Mouse (Mus musculus): ENCODE data around the gene Ptch2. TPM values are rescaled to one million over a fixed set of nuclear protein-coding genes. Genes with fewer than 3 reads are reported as not detected.
A peak's percentile ranks its signal among the peaks of the same experiment; 100 is the strongest.

The Ptch2 gene
- polyA plus RNA-seq, 1 experiment, result 1.6 TPM

DNA sequence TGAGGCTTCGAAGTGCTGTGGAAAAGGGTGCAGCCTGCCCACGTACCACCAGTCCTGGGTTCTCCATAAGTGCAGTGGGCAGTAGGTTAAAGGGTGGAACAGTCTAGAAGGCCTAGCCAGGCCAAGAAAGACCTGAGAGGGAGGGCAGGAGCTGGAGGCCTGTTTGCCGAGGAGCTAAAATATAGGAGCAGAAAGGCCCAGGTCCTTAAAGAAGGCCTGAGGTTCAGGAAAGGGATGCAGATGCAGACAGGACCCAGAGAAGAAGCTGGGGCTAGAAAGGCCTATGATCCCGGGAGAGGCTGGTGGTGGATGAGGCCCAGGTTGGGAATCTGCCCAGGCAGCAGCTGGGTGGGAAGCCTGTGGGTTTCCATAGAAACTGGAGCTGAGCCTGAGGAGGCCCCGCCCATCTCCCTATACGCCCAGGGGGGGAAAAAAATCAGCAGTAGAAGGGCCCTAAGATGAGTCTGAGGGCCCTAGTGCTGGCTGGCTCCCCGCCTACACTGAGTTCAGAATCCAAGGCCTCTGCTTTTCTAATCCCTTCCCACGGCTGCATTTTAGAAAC, 29.6 kb downstream of the Ptch2 start, which contains the start of gene Btbd19:
Btbd19 (minus strand) TSS at position 378 of the 562 bp plus-strand sequence.
- 42% methylated on average over 8 of the region's 8 CpGs for WGBS

DNA sequence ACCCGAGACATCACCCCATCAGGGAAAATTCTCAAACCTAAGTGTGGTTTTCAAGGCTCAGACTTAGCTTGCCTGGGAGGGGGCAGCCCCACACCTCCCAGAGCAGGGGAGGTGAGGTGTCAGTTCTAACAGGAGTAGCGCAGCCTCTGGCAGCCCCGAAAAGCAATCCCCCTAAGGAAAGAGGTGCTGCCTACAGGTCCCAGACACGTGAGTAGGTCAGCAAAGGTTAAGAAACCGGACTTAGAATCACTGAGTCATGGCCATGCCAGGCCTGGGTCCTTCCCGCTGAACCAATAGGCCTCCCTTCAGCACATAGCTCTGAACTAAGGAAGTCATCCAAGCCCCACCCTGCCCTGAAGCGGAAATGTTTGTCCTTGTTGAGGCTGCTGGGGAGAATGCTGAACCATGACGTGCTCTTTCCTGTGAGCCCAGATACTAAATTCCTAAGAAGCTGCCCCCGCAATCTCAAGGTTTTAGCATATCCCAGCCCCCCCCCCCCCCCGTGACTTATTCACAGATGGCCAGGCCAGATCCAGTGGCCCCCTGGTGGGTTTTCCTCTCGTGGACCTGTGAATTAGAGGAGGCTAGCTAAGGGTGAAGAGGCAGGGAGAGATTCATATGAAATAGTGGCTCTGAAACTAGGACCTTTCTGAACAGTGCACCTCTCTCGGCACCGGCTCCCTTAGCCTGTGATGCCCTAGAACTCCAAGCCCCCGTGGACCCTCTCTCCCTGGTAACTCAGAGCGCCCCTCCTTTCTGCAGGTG, 30.2 kb downstream of the Ptch2 start:
- 37% methylated on average over 15 of the region's 15 CpGs for WGBS
- peak; percentile 72 for DNase-seq (ENCODE audit: low read depth, low spot score)

More for the DNA sequence above, 29.6 kb downstream of the Ptch2 start, which contains the start of gene Btbd19:
- DNase-seq (ENCODE audit: low read depth, low spot score), result no peak

DNA sequence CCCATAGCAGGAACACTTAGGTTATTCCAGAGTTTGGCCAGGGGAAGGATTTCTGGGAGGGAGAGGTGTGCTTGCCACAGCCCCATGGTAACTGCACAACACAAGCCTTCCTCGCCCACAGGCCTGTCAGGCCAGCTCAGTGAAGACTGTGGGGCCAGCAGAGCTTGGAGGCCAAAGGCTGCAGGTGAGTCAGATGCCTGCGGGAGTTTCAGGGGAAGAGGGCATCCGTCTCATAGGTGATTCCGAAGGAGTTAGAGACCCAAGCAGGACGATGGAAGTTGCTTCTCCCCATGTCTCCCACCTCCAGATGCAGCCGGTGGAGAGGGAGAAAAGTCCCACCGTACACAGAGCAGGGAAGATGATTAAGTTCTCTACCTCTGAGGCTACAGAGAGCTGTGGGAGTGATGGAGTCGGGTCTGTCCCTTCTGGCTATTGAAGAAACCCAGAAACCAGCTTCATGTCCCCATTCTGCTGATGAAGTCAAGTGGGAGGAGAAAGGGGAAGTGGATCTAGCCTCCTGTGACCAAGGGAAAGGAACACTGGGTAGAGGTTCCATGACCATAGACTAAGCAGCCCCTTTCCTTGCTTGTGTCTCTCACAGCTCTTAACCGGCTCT, 30.9 kb downstream of the Ptch2 start, which contains the start of gene Tctex1d4:
Tctex1d4 (plus strand) TSS at position 120 of the 616 bp plus-strand sequence.
- WGBS, result 66% methylated on average over 9 of the region's 9 CpGs
- no peak for DNase-seq (ENCODE audit: low read depth, low spot score)

DNA sequence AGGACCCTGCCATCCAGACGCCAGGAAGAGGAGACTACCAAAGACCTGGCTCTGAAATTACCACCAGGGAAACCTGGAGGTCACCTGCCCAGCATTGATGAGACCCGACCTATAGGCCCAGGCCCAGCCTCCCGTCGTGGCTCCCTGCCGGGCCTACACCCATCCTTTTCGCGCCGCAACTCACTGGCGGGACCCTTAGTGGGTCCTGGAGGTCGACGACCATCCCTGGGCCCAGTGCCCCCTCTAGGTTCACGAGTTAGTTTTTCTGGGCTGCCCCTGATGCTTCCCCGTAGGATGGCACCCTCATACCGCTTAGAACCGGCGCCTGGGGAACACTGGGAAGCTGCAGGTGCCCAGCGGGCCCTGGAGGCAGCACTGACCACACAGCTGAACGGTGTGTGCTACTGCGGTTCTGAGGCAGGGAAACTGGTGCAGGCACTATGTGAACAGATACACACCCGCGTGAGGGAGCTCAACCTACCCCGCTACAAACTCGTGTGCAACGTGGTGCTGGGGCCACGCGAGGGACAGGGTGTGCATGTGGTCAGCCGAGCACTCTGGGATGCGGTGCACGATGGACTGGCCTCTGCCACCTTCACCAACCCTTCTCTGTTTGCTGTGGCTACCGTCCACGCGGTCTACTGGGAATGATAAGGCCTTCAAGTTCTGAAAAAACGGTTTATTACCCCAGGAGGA, 32.3 kb downstream of the Ptch2 start:
- DNase-seq (ENCODE audit: low read depth, low spot score), result no peak

DNA sequence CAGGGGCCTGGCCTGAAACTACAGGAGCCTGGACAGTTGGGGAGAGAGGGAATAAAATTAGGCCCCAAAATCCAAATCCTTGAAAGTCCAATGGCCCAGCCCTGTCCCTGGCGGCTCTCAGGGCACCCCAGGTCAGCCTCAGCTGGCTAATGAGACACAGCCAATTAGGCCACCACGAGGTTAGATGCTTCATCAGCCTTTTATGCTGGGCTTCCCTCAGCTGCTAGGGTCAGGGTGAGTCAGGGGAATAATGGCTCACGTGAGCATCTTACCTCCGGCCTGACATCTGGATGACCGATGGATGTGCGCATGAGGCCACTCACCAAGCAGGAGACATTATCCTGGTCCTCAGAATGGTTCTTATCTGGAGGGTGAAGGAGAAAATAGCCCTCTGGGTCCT, 34.9 kb downstream of the Ptch2 start:
- 87% methylated on average over 6 of the region's 6 CpGs for WGBS
- DNase-seq (ENCODE audit: low read depth, low spot score), result no peak

More for the DNA sequence above, 32.3 kb downstream of the Ptch2 start:
- 91% methylated on average over 33 of the region's 33 CpGs for WGBS

DNA sequence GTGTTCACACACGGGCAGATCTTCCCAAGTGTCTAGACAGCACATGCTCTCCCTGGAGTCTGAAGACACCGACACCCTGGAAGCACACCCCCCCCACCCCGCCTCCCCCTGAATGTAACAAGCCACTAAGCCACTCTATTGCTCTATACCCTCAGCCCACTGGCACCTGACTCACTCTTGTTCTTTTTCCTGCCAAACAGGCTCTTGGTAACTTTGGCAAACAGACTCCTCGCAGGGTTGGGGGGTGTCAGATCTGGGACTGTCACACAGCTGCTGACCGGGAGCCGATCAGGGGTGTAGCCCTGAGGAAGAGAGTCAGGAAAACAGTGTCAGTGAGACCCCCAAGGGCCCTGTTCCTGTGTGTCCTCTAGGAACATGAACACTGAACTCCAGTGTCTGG, 35.3 kb downstream of the Ptch2 start:
- no peak for DNase-seq (ENCODE audit: low read depth, low spot score)
- WGBS, result 86% methylated on average over 6 of the region's 6 CpGs

DNA sequence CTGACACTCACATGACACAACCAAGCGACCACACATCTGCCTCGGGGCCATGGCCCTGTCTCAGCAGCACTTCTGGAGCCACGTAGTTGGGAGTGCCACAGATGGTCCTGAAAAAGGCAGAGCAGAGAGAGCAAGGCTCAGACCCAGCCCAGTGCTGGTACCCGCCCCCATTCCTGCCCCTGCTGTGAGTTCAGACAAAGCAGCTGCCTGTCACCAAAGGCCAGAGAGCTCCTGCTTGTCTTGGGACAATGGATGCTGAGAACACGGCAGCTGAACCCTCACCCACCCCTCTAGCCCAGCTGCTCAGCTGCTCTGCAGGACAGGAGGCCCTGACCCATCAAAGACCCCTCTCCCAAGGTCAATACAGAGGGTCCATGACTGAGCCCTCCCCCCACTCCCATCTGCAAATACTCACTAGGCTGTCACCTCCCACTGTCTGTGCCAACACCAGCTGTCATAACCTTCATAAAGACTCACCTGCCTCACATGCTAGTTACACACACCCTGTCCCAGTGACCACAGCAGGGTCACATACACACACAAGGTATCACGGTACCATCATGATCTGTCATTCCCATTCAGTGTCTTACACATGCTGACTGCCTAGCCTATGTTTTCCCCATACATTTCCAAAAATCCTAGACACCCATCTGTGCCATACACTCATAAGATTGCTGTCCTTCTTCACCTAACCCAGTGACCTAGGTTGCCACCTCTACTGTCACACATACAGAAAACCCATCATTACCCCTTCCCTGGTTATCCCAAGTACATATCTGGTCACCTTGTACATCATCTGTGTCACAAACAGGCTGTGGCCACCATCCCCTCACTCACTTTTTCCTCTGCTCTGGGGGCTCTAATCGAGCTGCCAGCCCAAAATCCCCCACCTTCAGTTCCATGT, 36.3 kb downstream of the Ptch2 start:
- WGBS, result 75% methylated on average over 7 of the region's 7 CpGs
- no peak for DNase-seq (ENCODE audit: low read depth, low spot score)

DNA sequence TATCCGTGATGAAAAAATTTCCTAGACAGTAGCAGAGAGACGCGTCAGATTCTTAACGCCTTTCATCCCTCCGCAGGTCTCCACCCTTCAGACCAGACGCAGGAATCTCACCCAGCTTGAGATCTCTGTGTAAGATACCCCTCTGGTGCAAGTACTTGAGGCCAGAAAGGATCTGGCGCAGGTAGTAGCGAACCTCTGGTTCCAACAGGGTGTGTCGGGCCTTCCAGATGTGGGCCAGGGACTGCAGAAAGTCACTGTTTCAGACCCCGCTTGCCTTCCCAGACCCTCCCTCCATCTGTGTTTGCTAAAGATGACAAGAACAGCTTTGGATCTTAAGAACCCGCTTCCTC, 36.9 kb downstream of the Ptch2 start:
- 76% methylated on average over 11 of the region's 11 CpGs for WGBS
- no peak for DNase-seq (ENCODE audit: low read depth, low spot score)

DNA sequence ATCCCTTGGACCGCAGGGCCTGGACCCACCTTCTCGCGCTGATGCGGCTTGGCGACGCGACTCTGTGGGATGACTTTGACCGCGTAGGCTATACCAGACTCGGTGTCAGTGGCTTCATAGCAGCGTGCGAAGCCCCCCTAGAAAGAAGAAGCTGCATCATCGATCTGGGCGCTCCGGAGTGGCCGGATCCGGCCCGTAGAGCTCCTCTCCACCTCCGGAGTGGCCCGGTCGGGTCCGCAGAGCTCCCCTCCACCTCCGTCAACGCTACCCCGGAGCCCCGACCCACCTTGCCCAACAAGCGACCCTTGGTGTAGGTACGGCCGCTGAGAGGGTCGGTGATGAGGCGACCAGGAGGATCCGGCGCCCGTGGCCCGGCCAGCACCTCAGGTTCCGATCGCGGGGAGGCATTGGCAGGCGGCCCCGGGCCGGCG, 37.5 kb downstream of the Ptch2 start:
- DNase-seq (ENCODE audit: low read depth, low spot score), result no peak
- WGBS, result 2% methylated on average over 42 of the region's 42 CpGs

DNA sequence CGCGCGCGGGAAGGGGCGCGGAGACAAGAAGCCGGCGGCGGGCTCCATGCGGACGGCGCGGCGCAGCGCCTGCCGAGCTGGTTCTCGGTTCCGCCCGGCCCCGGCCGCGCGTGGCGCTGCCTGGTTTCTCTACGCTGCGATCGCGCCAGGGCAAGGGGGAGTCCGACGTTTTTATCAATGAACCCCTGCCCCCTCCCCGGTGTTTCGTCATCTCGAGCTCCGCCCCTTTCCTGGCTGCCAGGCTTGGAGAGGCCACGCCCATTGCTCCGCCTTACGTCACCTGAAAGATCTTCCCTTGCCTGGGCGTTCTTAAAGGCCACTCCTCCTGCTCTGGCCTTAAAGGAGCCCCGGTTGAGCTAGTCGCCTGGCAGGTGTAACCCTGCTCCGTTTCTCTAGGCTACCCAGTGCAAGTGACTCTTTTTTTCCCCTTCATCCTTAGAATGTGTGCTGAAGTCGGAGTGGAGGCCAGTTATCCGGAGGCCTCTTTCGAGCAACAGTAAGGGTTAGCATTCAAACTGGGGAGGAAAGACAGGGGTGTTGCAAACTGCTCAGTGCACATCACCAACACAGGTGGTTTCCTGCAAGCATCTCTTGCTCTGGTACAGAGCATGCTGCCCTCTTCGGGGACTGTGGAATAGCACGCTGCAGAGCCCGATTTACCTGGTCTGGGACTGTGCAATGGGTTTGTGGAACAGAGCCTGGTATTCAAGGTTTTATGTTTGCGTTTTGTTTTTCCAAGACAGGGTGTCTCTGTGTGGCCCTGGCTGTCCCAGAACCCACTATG, 38.1 kb downstream of the Ptch2 start, which contains the start of gene Plk3:
Plk3 (minus strand) TSS at position 147 of the 784 bp plus-strand sequence.
- WGBS, result 2% methylated on average over 48 of the region's 48 CpGs
- peak; percentile 96 for DNase-seq (ENCODE audit: low read depth, low spot score)

DNA sequence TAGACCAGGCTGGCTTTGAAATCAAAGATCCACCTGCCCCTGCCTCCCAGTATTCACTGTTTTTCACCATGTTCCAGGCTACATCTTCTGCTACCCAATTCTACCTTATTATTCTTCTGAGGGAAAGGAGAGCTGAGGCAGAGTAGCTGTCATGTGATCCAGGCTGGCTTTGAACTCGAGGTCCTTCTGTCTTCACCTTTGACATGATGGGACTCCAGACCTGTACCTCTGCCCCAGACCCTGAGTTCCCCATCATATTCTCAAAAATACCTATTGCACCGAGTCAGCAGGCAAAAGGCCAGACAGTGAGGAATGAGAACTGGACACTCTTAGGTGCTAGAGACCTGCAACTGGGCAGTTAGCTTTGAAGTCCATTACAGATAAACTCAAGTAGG, 38.7 kb downstream of the Ptch2 start:
- WGBS, result 28% methylated on average over 2 of the region's 2 CpGs
- DNase-seq (ENCODE audit: low read depth, low spot score), result no peak

DNA sequence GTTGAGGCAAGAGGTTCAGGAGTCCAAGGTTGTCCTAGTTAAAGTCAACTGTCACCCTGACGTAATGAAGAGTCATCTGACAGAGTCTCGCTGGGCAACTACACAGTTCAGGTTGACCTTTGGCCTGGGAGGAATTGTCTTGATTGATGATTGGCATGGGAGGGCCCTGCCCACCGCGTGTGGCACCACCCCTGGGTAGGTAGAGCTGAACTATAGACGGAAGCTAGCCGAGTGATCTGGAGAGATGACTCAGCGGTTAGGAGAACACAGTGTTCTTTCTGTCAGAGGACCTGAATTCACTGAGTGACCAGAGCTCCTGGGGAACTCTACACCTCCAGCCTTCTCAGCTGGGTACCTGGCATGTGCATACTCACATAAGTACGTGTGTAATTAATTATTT, 40.2 kb downstream of the Ptch2 start:
- peak; percentile 99 for DNase-seq (ENCODE audit: low read depth, low spot score)
- WGBS, result 16% methylated on average over 8 of the region's 8 CpGs

DNA sequence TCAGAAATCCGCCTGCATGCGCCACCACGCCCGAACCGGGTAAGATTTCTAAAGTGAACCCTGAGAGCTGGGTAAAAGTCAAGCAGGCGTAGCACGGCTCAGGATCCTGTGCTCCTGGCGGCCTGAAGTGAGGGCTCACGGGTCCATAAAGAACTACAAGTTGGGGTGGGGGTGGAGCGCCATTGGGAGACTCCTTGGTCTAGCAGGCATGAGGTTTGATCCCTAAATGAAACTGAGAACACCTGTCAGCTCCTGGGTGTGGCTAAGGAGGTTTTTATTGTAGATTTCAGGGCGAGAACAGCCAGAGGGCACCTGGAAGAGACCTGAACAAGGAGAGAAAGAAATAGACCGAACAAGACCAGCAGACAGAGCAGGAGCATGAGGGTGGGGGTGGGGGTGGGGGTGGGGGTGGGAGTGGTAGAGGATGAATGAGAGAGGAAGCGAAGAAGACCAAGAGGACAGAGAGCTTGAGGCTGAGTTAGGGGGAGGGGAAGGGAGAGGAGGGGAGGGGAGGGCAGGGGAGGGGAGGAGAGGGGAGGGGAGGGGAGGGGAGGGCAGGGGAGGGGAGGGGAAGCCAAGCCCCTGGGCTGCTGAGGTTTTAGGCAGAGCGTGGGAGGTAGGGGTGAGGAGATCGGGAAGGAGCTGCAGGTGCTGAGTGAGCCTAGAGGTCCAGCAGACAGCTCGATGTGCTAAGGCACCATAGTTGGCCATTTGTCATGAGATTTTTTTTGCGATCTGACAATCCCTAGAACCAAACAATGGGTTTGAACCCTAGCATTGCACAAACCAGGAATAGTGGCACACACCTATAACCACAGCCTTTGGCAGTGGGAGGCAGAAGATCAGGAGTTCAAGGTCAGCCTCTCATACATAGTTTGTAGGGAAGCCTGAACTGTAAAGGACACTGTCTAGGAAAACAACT, 42.7 kb downstream of the Ptch2 start:
- 32% methylated on average over 16 of the region's 17 CpGs for WGBS
- DNase-seq (ENCODE audit: low read depth, low spot score), result no peak

DNA sequence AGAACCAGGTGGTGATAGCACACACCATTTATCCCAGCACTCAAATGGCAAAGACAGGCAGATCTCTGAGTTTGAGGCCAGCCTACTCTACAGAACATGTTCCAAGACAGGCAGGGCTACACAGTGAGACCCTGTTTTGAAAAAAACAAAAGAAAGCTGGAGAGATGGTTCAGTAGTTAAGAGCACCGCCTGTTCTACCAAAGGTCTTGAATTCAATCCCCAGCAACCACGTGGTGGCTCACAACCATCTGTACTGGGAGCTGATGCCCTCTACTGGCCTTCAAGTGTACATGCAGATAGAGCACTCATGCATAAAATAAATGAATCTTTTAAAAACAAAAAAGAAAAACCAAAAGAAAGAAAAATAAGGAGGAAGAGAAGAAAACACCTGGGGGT, 43.3 kb downstream of the Ptch2 start:
- 0% methylated on average over 2 of the region's 2 CpGs for WGBS
- no peak for DNase-seq (ENCODE audit: low read depth, low spot score)

DNA sequence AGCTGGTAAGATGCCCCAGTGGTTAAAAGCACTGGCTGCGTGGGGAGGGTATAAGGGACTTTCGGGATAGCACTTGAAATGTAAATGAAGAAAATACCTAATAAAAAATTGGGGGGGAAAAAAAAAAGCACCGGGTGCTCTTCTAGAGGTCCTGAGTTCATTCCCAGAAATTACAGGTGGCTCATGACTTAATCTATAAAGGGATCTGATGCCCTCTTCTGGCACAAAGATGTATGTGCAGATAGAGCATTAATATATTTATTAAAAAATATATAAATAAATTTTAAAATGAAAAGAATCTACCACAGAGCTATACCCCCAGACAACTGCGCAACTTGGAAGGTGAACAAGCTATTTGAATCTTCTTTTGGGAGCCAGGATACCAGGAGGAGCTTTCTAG, 44.7 kb downstream of the Ptch2 start:
- DNase-seq (ENCODE audit: low read depth, low spot score), result no peak
- WGBS, result 27% methylated on average over 4 of the region's 4 CpGs

DNA sequence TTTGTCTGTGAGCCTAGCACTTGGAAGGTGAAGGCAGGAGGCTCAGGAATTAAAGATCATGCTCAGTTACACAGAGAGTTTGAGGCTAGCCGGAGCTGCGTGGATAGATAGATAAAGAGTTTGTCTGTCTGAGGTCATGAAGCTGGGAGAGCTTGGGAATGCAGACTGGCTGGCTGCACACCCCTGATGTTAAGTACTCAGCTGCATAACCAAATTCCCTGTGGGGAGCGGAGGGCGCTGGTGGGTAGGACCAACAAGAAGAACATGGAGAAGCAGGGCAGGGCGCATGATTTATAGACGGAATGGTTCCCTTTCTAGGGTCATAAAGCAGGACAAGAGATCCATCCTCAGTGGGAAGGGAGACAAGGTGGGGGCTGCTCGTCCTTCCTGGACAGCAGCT, 47.1 kb downstream of the Ptch2 start:
- WGBS, result 46% methylated on average over 7 of the region's 7 CpGs
- no peak for DNase-seq (ENCODE audit: low read depth, low spot score)

DNA sequence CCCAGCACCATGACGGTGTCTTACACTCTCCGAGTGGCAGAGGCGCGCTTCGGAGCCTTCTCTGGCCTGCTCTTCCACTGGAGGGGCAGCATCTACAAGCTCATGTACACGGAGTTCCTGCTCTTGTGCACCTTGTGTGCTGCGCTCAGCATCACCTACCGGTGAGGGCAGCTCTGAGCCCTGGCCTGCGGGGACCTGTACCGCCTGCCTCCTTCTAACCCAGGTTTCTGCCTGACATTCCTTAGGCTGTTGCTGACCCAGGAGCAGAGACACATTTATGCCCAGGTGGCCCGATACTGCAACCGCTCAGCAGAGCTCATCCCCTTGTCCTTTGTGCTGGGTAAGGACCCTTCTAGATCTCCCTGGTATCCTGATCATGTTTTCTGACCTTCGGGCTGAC, 49.4 kb downstream of the Ptch2 start:
- WGBS, result 94% methylated on average over 13 of the region's 13 CpGs
- no peak for DNase-seq (ENCODE audit: low read depth, low spot score)
